Mouse (Mus musculus) midbrain, embryonic 14.5 days (tissue): ENCODE results near the gene Ccdc183. TPM values are rescaled to one million over a fixed set of nuclear protein-coding genes. Genes with fewer than 3 reads are reported as not detected.
A peak's percentile ranks its signal among the peaks of the same experiment; 100 is the strongest.

Experiments
- ATAC-seq: fragments of 200-750 bp; cut with Nextera tagmentation; 2 replicates; pipeline ENCODE4 v1.8.0; 2017; ENCODE audit warnings: moderate number of reproducible peaks, moderate library complexity; ENCODE audit not compliant: low FRiP score, low TSS enrichment
- DNase-seq: peaks from one replicate; pipeline ENCODE4 v3.0.0-alpha.2; 2015
- H3K27ac ChIP-seq: fragments of 300-500 bp; sonication (generic); replicated peaks from 2 replicates; pipeline ENCODE4 v1.5.1; 2014; ENCODE audit warnings: mild to moderate bottlenecking, low read depth, low read length, moderate library complexity
- H3K27me3 ChIP-seq: fragments of 300-500 bp; sonication (generic); 2 replicates; pipeline ENCODE4 v1.6.1; 2014; ENCODE audit warnings: low read length, control low read depth, mixed read lengths; ENCODE audit not compliant: control insufficient read depth, insufficient read depth
- H3K36me3 ChIP-seq: fragments of 300-500 bp; sonication (generic); 2 replicates; pipeline ENCODE4 v1.6.1; 2014; ENCODE audit warnings: low read length, control low read depth; ENCODE audit not compliant: control insufficient read depth, insufficient read depth
- H3K4me1 ChIP-seq: fragments of 300-500 bp; sonication (generic); 2 replicates; pipeline ENCODE4 v1.6.1; 2014; ENCODE audit warnings: mild to moderate bottlenecking, antibody characterized with exemption, low read length, control low read depth; ENCODE audit not compliant: control insufficient read depth, insufficient read depth
- H3K4me2 ChIP-seq: fragments of 300-500 bp; sonication (generic); 2 replicates; pipeline ENCODE4 v1.6.1; 2014; ENCODE audit warnings: mild to moderate bottlenecking, low read length, moderate library complexity
- H3K4me3 ChIP-seq: fragments of 300-500 bp; sonication (generic); replicated peaks from 2 replicates; pipeline ENCODE4 v1.5.1; 2014; ENCODE audit warnings: low read depth, low read length
- H3K9ac ChIP-seq: fragments of 300-500 bp; sonication (generic); replicated peaks from 2 replicates; pipeline ENCODE4 v1.6.1; 2014; ENCODE audit warnings: mild to moderate bottlenecking, low read length, moderate library complexity
- H3K9me3 ChIP-seq: fragments of 300-500 bp; sonication (generic); 2 replicates; pipeline ENCODE4 v1.6.1; 2016; ENCODE audit warnings: low read length, control low read depth, mixed read lengths; ENCODE audit not compliant: control insufficient read depth
- WGBS: fragments of 180-500 bp; shearing (Covaris S2); extraction: QIAGEN DNeasy Blood & Tissue Kit; methylation state at CpG from one replicate; pipeline ENCODE4 v1.1.7; 2014; 5-methylcytosine and 5-hydroxymethylcytosine counted together
- polyA plus RNA-seq: library from polyadenylated mRNA; unstranded; fragments of >200 nt; fragmentation: Nextera tagmentation; extraction: Ambion mirVana; gene quantifications from 2 replicates; pipeline ENCODE4 v1.2.1, GENCODE M21; 2014

Ccdc183 gene
- polyA plus RNA-seq, result 0.28 and 0.33 TPM in 2 replicates

DNA sequence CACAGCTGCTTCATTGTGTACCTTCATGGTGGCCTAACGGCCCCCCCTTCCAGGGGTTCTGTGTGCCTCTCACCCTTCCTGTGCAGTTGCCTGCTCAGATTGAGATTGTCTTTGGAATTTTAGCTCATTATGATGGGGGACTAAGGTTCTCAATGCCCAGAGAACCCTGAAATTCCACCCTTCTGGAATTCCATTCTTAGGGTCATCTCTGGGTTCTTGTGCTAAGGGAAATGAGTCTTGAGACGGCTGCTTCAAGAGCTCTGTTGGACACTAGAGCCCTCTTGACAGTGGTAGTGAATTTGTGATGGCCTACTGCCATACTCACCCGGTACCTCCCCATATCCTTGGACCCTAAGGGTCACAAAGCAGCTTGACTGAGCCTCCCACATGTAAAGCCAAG is at the start of gene Ccdc183:
Ccdc183 (minus strand) TSS at position 101 of the 400 bp plus-strand sequence.
- Histone ChIP-seq H3K27ac (no peak within 1 kb of the TSS), H3K9ac (no peak within 1 kb of the TSS), H3K27me3 (peaks cover 35% of the 10 kb centered on the region; the same call in 1 of the 2 replicates), H3K9me3 (no peaks in the 10 kb centered on the region), H3K4me1 (peaks cover 5% of the 10 kb centered on the region; the same call in 1 of the 2 replicates), H3K4me3 (no peak within 1 kb of the TSS), H3K4me2 (no peak within 1 kb of the TSS), H3K36me3 (no peaks in the 10 kb centered on the region)
- no peak for ATAC-seq
- 85% methylated on average over 3 of the region's 3 CpGs for WGBS
- DNase-seq, result no peak

- no peak overlapping the region for H3K4me3 ChIP-seq
- H3K4me2 ChIP-seq, result no peak overlapping the region
- H3K9ac ChIP-seq, result no peak overlapping the region
- H3K27me3 ChIP-seq, result no peaks in the 10 kb centered on the region
- H3K27ac ChIP-seq, result no peak overlapping the region
- H3K4me1 ChIP-seq, result no peaks in the 10 kb centered on the region
- no peaks in the 10 kb centered on the region for H3K9me3 ChIP-seq
- DNase-seq, result no peak
- no peak for ATAC-seq
- WGBS, result 73% methylated on average over 1 of the region's 1 CpGs
- no peaks in the 10 kb centered on the region for H3K36me3 ChIP-seq
Measured at GRCm38 (mm10) chr2:25666516-25666915, 49.0 kb upstream of the Ccdc183 start.

- H3K4me1 ChIP-seq, result no peaks in the 10 kb centered on the region
- H3K4me3 ChIP-seq, result no peak overlapping the region
- ATAC-seq (no peak), DNase-seq (no peak)
- no peaks in the 10 kb centered on the region for H3K27me3 ChIP-seq
- no peaks in the 10 kb centered on the region for H3K36me3 ChIP-seq
- H3K4me2 ChIP-seq, result no peak overlapping the region
- WGBS, result 90% methylated on average over 5 of the region's 5 CpGs
- H3K27ac ChIP-seq, result no peak overlapping the region
- no peaks in the 10 kb centered on the region for H3K9me3 ChIP-seq
- H3K9ac ChIP-seq, result no peak overlapping the region
Measured at GRCm38 (mm10) chr2:25664125-25664524, 46.6 kb upstream of the Ccdc183 start.

GRCm38 (mm10) chr2:25663511-25663910 is 46.0 kb upstream of the Ccdc183 start:
- Histone ChIP-seq H3K4me2 (no peak overlapping the region), H3K9me3 (no peaks in the 10 kb centered on the region), H3K4me3 (no peak overlapping the region), H3K4me1 (no peaks in the 10 kb centered on the region), H3K9ac (no peak overlapping the region), H3K27ac (no peak overlapping the region), H3K27me3 (no peaks in the 10 kb centered on the region), H3K36me3 (no peaks in the 10 kb centered on the region)
- no peak for ATAC-seq
- WGBS, result 73% methylated on average over 1 of the region's 1 CpGs
- peak; percentile 59 for DNase-seq

DNA sequence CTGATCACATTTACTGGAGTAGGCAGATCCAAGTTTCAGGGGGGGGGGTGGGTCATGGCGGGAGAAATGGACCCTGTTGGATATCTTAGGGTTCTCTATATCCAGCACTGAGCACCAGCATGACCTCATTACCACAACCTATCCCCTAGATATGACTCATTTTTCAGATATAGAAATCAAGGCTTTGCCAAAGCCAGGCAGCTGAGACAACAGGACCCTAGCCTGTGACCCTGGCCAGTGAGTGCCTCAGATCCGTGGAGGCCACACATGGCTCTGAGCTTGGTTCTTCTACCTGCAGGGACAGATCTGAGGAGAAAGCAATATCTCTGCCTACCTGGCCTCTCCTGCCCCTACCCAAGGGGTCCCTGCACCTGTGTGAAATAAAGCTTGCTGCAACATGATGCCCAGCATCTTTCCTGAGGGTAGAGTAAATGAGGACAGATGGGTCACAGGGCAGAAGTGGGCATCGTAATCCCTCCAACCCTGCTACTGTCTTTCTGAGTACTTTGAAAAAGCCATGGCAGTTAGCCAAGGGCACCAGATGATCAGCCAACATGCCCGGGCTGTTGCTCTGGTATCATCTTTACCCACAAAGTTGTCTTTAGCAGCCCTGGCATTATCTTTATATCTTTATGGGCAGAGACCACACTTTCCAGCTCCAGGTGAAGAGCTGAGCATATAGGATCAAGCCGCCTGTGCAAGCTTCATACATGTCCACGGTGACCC is 43.9 kb upstream of the Ccdc183 start:
- H3K4me1 ChIP-seq, result no peaks in the 10 kb centered on the region
- no peak for ATAC-seq
- no peak overlapping the region for H3K4me2 ChIP-seq
- no peaks in the 10 kb centered on the region for H3K9me3 ChIP-seq
- DNase-seq, result no peak
- H3K36me3 ChIP-seq, result no peaks in the 10 kb centered on the region
- no peak overlapping the region for H3K4me3 ChIP-seq
- no peak overlapping the region for H3K27ac ChIP-seq
- WGBS, result 89% methylated on average over 6 of the region's 6 CpGs
- no peaks in the 10 kb centered on the region for H3K27me3 ChIP-seq
- no peak overlapping the region for H3K9ac ChIP-seq

DNA sequence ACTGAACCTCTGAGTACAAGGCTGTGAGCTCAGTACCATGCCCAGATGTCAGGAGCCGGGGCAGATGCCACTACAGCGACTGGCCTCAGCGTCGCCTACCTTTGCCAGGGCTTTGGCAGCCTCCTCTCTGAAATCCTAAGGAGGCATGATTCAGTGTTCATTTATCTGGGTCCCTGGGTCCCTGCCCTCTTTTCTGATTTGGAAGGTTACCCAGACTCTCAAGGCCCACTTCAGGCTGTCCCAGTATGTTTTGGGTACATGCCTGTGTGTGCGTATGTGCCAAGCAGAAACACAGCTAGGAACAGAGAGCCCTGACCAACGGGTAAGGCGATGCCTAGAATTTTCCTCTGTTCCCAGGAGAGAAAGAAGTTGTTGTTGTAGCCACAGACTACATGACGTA is 42.8 kb upstream of the Ccdc183 start:
- H3K4me1 ChIP-seq, result no peaks in the 10 kb centered on the region
- H3K27me3 ChIP-seq, result no peaks in the 10 kb centered on the region
- no peak overlapping the region for H3K4me3 ChIP-seq
- no peaks in the 10 kb centered on the region for H3K9me3 ChIP-seq
- H3K4me2 ChIP-seq, result no peak overlapping the region
- H3K27ac ChIP-seq, result no peak overlapping the region
- no peaks in the 10 kb centered on the region for H3K36me3 ChIP-seq
- H3K9ac ChIP-seq, result no peak overlapping the region
- ATAC-seq (no peak), DNase-seq (no peak)
- 93% methylated on average over 8 of the region's 8 CpGs for WGBS

DNA sequence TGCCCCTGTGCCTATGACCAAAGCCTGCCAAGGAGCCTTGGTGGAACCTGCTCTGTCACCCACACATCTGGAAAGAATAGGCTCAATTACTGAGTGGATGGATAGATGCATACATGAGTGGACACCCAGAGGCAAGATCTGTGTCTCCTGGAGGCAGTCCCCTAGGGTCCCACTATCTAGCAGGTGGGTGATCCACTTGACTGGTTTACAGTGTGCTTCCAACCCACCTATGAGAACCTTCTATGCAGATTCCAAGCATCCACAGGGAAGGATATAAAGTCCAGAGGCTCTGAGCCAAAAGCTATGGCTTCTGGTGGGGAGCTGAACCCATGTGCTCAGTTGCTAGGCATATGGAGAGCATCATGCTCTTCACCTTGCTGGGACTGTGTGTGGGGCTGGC is 40.2 kb upstream of the Ccdc183 start, which contains the start of gene Lcn5:
Lcn5 (plus strand) TSS at position 301 of the 400 bp plus-strand sequence.
- no peak within 1 kb of the TSS for H3K4me3 ChIP-seq
- H3K4me1 ChIP-seq, result no peaks in the 10 kb centered on the region
- H3K27ac ChIP-seq, result no peak within 1 kb of the TSS
- no peak for DNase-seq
- no peaks in the 10 kb centered on the region for H3K27me3 ChIP-seq
- no peak within 1 kb of the TSS for H3K4me2 ChIP-seq
- no peaks in the 10 kb centered on the region for H3K9me3 ChIP-seq
- no peak for ATAC-seq
- no peak within 1 kb of the TSS for H3K9ac ChIP-seq
- H3K36me3 ChIP-seq, result no peaks in the 10 kb centered on the region

GRCm38 (mm10) chr2:25657246-25657645 is 39.8 kb upstream of the Ccdc183 start:
- WGBS, result 81% methylated on average over 4 of the region's 4 CpGs
- Histone ChIP-seq H3K4me2 (no peak overlapping the region), H3K27me3 (no peaks in the 10 kb centered on the region), H3K36me3 (no peaks in the 10 kb centered on the region), H3K4me1 (no peaks in the 10 kb centered on the region), H3K9ac (no peak overlapping the region), H3K4me3 (no peak overlapping the region), H3K9me3 (no peaks in the 10 kb centered on the region), H3K27ac (no peak overlapping the region)
- ATAC-seq (no peak), DNase-seq (no peak)

DNA sequence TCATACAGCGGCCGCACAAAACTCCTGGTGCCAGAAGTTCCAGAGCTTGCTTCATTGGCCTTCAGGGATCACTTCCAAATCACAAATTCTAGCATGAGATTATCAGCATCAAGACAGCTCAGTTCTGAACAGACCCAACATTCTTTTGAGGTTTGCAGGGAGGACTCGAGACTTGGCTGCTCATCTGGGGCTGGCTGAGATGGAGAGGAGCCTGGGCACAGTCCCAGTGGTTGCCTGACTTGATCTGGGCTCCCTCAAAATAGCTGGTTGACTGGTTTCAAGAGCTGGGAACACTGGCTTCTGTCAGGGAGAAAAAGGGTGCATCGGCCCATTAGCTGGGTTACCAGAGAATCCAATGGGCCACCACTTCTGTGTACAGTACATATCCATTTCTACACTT is 39.2 kb upstream of the Ccdc183 start:
- Histone ChIP-seq H3K9me3 (no peaks in the 10 kb centered on the region), H3K4me2 (no peak overlapping the region), H3K4me1 (no peaks in the 10 kb centered on the region), H3K4me3 (no peak overlapping the region), H3K9ac (no peak overlapping the region), H3K27me3 (no peaks in the 10 kb centered on the region), H3K27ac (no peak overlapping the region), H3K36me3 (no peaks in the 10 kb centered on the region)
- DNase-seq, result no peak
- ATAC-seq, result no peak
- WGBS, result 92% methylated on average over 4 of the region's 4 CpGs
